Mouse (Mus musculus): ENCODE measurements around the gene Parn.
"Not testable (repeated sequence)": the region's sequence is repeated elsewhere in the genome, so short reads cannot be mapped to it uniquely, and the experiment has no call there.

Parn gene

GRCm38 (mm10) chr16:13667878-13668343 lies at the start of gene Parn:
Parn (minus strand) TSS chr16:13668170.
- DNase-seq (ENCODE audit: low spot score) = peak; percentile 92

GRCm38 (mm10) chr16:13716821-13717553 lies 49.0 kb upstream of the Parn start:
- no peak for DNase-seq (ENCODE audit: low spot score)

GRCm38 (mm10) chr16:13714910-13715309 lies 46.9 kb upstream of the Parn start:
- DNase-seq (ENCODE audit: low spot score) = no peak

GRCm38 (mm10) chr16:13704676-13705075 lies 36.7 kb upstream of the Parn start:
- DNase-seq (ENCODE audit: low spot score) = no peak

- DNase-seq (ENCODE audit: low spot score) = no peak
Measured at GRCm38 (mm10) chr16:13702184-13702583, 34.2 kb upstream of the Parn start.

- DNase-seq (ENCODE audit: low spot score) = no peak
Measured at GRCm38 (mm10) chr16:13698998-13699397, 31.0 kb upstream of the Parn start.

- no peak for DNase-seq (ENCODE audit: low spot score)
Measured at GRCm38 (mm10) chr16:13678601-13679319, 10.8 kb upstream of the Parn start.

- no peak for DNase-seq (ENCODE audit: low spot score)
Measured at GRCm38 (mm10) chr16:13674511-13674910, 6.5 kb upstream of the Parn start.

GRCm38 (mm10) chr16:13673114-13673513 lies 5.1 kb upstream of the Parn start:
- DNase-seq (ENCODE audit: low spot score) = no peak

- DNase-seq (ENCODE audit: low spot score) = peak; percentile 40
Measured at GRCm38 (mm10) chr16:13672386-13672898, 4.5 kb upstream of the Parn start.

GRCm38 (mm10) chr16:13671685-13672385 lies 3.9 kb upstream of the Parn start, which contains the start of the genes Bfar and 3110001I22Rik:
Bfar (plus strand) TSS chr16:13671858.
3110001I22Rik (plus strand) TSS chr16:13671929.
- peak; percentile 95 for DNase-seq (ENCODE audit: low spot score)

- not testable (repeated sequence) for DNase-seq (ENCODE audit: low spot score)
Measured at GRCm38 (mm10) chr16:13670896-13671295, 2.9 kb upstream of the Parn start.

GRCm38 (mm10) chr16:13669282-13669681 lies 1.3 kb upstream of the Parn start:
- no peak for DNase-seq (ENCODE audit: low spot score)

- DNase-seq (ENCODE audit: low spot score) = no peak
Measured at GRCm38 (mm10) chr16:13668402-13669108, 585 bp upstream of the Parn start.

GRCm38 (mm10) chr16:13660736-13661135 lies 7.2 kb downstream of the Parn start:
- DNase-seq (ENCODE audit: low spot score) = no peak

GRCm38 (mm10) chr16:13658886-13659285 lies 9.1 kb downstream of the Parn start:
- DNase-seq (ENCODE audit: low spot score) = no peak

- DNase-seq (ENCODE audit: low spot score) = no peak
Measured at GRCm38 (mm10) chr16:13645930-13646329, 22.0 kb downstream of the Parn start.

GRCm38 (mm10) chr16:13644474-13644873 lies 23.5 kb downstream of the Parn start:
- no peak for DNase-seq (ENCODE audit: low spot score)

GRCm38 (mm10) chr16:13640064-13640463 lies 27.9 kb downstream of the Parn start:
- DNase-seq (ENCODE audit: low spot score) = no peak

GRCm38 (mm10) chr16:13639508-13639907 lies 28.5 kb downstream of the Parn start:
- DNase-seq (ENCODE audit: low spot score) = no peak

- DNase-seq (ENCODE audit: low spot score) = not testable (repeated sequence)
Measured at GRCm38 (mm10) chr16:13638198-13638597, 29.8 kb downstream of the Parn start.

- DNase-seq (ENCODE audit: low spot score) = no peak
Measured at GRCm38 (mm10) chr16:13628345-13628744, 39.6 kb downstream of the Parn start.
